Mouse (Mus musculus): ENCODE measurements around the gene Creg1.

The Creg1 gene

DNA sequence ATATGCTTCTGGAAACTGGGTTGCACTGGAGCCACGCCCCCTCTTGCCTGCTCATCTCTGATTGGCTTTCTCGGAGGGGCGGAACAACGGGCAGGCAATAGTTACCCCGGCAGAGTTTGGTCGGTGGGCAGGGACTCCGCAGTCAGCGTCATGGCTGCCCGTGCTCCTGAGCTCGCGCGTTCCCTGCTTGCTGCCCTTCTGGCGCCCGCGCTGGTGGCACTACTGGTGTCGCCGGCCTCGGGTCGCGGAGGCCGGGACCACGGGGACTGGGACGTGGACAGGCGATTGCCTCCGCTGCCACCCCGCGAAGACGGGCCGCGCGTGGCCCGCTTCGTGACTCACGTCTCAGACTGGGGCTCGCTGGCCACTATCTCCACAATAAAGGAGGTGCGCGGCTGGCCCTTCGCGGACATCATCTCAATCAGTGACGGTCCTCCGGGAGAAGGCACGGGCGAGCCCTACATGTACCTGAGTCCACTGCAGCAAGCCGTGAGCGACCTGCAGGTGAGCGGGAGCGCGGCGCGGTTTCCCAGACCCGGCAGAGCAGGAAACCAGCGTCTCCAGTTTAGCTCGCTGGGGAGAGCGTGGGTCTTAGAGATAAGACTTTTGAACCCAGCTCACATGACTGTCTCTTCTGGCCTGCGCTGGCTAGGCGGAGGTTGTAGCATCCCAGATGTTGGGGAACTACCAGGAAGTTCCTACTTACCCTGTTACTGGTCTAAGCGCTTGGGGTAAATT, at the start of gene Creg1:
Gene Creg1, plus strand, starts transcription at position 112 of the 738 bp plus-strand sequence.
- DNase-seq: peak; percentile 97

DNA sequence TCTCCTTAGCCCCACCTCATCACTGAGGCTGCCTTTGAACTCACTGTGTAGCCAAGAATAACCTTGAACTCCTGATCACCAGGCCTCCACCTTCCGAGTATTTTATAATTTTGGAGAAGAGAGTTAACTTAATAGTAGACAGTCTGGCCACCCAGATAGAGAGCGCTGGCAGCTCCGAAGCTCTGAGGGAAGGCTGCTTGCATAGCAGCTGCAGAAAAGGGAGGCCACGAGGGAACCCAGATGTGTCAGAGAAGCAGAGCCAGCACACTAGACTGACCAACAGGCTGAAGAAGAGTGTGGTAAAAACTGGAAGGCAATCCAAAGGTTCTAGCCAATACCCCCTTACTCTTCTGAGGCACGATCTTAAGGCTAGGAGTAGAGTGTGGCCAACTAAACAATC, 49.7 kb upstream of the Creg1 start:
- DNase-seq: no peak

DNA sequence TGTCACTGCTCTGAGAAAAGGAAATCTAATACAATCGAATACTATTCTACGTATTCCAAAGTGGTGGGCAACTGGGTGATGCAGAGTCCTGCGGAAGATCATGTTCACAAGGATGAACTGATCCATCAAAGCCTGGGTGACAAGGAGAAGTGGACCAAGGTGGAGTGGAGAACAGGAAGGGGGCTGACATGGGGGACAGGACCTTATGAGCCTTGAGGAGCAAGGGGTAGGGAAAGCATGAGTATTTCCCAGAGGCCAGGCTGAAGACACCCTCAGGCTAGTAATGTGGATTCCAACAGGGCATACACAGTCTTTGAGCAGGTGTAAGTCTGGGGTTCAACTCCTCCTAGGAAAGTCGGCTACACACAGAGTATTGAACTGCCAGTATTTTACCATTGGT, 47.1 kb upstream of the Creg1 start:
- DNase-seq: no peak

DNA sequence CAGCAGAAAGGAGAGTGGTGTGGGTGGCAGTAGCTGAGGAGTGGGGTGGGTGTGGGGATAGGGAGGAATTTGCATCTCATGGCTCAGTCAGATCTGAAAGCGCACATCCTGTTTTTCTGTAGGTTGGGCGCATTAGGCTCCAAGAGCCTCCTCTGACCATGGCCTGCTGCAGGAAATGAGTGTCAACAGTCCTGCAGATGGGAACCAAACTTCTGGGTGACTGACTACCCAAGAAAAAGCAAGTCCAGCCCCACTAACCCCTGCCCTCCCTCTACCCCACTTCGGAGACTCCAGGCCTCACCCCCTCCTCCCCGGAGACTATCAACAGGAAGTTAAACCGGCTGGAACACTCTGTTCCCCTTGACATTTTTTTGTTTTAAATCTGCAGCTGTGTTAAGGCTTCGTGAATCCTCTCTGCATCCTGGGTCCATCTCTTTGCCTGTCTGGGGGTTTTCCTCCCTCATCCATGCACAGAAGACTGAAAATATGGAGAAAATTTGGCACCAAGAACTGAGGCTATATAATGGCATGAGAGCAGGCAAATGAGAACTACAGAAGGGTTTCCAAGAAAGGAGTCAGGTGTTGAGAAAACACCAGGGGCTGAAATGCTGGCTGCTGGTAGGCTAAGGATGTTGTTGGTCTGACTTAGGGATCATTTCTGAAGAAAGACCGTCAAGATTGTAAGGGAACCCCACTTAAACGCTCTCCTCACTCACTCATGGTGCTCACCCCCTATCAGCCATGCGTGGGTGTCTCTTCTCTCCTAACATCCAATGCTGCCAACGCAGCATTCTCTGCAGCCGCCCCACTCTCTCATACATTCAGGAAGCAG, 45.6 kb upstream of the Creg1 start:
- peak; percentile 62 to 86 for DNase-seq

DNA sequence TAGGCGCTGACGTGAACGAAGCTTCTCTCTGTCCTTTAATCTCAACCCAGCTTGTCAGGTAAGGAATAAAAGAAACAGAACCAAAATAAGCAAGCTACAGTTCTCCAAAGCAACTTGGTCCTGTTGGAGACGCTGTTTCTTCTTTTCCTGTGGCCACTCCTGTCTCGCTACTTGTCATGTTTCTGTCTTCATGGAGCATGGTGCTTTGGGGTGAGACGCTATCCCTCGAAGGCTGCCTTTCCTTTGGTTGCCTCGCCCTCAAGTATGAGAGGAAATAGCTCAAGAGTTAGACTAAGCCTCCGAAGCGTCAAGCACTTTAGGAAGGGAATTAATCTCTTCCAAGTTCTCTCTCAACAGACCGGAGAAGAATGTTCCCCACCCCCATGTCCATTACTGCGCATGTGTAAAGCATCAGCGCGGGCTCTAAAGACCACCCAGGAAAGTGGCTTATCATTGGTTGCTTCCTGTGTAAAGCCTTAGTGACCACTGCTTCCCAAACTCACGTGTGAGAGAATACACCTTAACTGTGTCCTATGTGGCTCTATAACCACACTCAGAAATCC, 44.9 kb upstream of the Creg1 start:
- DNase-seq: peak in 1 of 2 experiments; percentile 40

DNA sequence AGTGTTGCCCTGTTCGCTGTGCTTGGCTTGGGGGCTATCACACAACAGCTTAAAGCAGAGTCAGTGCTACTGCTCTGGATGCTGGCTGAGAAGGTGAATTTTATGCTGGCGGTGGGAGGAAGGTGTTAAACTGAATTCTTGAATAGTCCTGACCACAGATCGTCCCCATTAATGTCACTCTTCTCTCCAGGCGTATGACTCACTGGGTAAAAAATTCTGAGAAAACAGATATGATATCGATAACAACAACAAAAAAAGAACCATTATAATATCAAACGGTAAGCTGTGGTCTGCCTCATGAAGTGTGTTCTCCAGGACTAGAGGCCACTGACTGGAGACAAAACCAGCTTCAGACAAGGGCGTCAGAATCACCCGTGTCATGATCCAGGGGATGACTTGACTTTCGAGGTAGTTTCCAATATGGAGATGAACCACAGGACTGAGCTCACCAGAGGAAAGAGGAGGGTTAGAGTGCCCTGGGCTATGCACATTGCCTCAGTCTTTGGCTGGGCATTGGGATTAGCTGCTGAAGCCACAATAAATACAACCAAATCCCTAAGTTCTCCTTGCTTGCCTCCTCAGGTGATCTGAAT, 40.9 kb upstream of the Creg1 start:
- DNase-seq: no peak

DNA sequence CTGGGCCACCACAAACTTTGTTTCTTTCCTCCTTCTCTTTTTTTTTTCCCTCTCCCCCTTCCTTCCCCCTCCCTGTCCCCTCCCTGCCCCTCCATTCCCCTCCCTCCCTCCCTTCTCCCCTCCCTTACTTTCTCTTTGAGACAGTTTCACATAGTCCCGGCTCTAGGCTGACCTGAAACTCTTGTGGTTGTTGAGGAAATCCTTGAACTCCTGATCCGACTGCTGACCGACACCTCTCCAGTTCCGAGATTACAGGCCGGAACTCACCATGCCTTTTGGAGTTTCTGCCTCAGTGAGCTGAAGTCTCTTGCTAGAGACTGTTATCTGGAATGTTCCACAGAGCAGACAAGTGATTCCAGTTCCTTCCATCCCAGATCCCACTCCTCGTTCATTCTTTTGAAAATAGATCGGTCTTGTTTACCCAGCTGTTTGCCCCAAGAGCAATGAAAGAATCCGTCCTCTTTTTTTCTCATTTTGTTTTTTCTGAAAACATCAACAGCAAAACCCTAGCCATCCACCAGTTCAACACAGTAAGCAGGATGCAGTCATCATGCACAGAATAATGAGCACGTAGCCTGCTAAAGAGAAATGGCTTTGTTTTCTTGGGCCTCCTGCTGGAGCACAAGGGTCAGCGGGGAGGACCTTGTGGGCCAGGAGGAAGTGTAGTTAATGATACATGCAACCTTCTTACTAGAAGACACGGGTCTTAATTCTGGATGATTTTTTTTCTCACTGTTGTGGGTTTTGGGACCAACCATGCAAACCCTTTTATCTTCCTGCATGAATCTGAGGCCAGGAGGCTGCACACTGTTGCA, 39.1 kb upstream of the Creg1 start:
- peak; percentile 45 to 52 for DNase-seq

DNA sequence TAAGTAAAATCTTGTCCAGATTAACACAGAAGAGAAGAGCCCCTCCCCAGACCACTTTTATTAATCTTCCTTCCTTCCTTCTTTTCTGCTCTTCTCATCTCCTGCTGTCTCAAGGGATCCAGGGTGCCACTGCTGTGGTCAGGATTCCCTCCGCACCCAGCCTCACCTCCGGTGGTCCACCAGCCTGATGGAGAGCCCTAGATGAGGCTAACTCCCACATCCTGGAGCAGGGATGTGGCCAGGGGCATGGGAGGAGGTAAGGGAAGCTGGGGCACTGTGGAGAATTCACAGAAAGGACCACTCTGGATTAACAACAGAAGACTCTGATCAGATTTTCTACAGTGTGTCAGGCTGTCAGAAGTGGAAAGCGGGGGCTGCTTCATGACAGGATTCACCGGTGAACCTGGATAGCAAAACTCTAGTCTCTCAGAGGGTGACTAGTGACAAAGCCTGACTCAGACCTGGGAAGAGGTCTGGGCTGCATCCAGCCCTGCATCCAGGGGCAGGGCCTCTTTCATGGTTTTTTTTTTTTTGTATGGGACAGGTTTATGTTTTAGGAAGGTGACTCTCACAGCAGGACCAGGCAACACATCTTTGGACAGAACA, 38.4 kb upstream of the Creg1 start:
- no peak for DNase-seq

GRCm38 (mm10) chr1:165726986-165727385, 36.6 kb upstream of the Creg1 start:
- no peak for DNase-seq

DNA sequence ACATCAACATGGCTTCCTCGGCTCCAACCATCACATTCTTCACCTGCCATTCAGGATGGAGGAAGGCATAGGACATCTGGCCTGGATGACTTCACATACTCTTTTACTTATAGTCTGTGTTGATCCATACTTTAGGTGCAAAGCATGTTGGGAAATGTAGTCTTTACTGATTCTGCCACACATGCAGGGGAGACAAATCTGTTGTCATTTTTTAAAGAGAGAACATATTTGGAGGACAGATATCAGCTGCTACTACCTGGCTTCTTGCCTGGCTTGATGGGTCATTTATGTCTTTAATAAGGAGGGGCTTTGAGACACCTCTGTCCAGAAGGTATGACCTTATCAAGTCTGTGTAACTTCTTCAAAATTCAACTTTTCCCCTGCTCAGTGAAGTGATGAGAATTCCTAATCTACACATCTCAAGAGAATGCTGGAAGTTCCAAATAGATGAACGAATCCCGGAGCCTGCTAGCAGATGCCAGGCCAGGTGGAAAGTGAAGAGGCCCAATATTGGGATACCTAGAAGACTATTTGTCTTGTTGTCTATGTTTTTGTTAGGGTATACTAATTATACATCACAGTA, 35.4 kb upstream of the Creg1 start:
- DNase-seq: no peak

- DNase-seq: no peak
These were observed 33.4 kb upstream of the Creg1 start for GRCm38 (mm10) chr1:165730129-165730528.

GRCm38 (mm10) chr1:165731553-165731952, 32.0 kb upstream of the Creg1 start:
- no peak for DNase-seq

DNA sequence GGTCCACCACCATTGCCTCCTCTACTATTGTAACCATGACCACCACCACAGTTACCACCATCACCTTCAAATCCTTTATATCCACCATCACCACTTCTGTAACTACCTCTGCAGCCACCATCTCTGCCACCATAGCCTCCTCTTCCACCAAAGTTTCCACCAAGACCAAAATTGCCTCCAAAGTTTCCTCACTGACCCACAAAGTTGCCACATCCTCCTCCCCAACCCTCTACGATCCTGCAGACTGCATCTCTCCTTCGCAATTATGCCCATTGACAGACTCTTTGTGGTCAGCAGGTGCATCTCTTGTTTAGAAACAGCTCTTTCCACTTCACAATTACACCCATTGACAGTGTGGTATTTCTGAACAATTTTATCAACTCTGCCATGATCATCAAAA, 28.7 kb upstream of the Creg1 start:
- DNase-seq: no peak

GRCm38 (mm10) chr1:165735826-165736818, 27.4 kb upstream of the Creg1 start:
- peak; percentile 92 to 95 for DNase-seq

- DNase-seq: no peak
These were observed 26.1 kb upstream of the Creg1 start for GRCm38 (mm10) chr1:165737451-165737850.

DNA sequence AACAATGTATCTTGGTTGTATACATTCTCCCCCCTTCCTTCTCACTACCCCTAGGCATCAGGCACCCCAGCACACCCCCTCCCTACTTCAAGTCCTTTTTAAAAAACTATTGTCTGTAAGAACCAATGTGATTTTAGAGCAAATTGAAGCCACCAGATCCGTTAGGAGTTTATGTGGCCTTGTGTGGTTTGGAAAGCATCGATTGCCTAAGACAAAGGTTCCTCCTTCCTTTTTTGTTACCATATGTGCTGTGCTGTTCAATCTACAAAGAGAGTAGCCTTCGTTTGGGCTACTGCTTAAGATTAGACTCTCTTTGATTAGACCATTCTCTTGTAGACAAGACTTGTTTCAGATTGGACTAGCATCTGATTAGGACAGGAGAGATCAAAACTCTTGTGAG, 25.7 kb upstream of the Creg1 start:
- DNase-seq: no peak

- no peak for DNase-seq
These were observed 24.6 kb upstream of the Creg1 start for GRCm38 (mm10) chr1:165738985-165739384.

DNA sequence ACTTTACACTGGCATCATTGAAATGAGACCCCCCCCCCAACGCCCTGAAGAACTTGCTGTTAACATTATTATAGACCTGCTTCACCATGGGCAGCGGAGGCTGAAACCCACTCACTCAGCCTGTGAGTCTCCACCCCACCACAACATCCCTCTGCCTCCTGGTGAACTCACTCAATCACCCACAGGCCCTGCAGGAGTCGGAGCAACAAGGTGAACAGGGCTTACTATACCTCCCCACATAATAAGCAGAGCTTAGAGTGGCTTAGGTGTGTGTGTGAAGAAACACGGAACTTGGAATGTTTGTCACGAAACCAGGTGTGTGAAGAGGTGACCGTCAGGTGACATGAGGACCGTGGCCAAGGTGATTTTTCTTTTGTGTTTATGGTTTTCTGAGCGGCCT, 21.6 kb upstream of the Creg1 start:
- DNase-seq: no peak

DNA sequence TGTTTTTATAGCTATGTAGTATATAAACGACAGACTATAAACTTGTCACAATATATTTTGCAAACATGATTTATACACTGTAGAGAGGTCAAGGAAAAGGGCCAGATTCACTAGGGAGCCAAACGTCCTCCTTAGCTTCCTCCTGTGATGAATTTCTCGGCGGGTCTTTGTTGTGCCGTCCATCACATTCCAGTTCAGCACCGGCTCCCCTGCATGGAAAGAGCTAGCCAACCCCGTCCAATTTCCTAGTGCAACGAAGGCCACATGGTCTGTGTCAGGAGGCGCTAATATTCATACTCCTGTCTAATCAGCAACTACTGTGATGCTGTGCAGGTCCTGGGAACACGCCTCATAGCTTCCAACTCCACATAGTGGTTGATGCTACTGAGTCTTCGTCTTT, 15.5 kb upstream of the Creg1 start:
- DNase-seq: no peak

DNA sequence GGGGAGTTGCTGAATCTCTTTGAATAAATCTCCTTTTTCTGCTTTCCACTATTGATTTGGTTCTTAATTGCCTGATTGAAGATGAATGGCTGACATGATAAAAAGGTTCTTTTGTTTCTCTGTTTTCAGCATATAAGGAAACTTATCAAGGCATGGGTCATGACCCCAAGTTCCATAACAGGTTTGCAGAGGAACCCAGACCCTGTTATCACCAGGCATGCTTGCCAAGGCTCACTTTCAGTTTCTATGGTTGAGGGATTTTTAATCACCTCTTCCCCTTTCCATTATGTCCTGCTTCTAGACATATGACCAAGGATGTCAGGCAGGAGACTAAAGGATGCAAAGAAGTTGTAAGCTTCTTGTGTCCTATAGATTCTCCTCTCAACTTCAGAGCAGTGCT, 12.4 kb upstream of the Creg1 start:
- no peak for DNase-seq

Measured in kidney, postnatal 36 days (tissue).